Mouse (Mus musculus) hindbrain, embryonic 13.5 days (tissue): Measurements from ENCODE around the gene Sae1. TPM values are rescaled to one million over a fixed set of nuclear protein-coding genes. Genes with fewer than 3 reads are reported as not detected.
"Not testable (repeated sequence)": the region's sequence is repeated elsewhere in the genome, so short reads cannot be mapped to it uniquely, and the experiment has no call there.

ENCODE experiments used
- ATAC-seq: fragments of 200-750 bp; cut with Nextera tagmentation; 2 replicates; pipeline ENCODE4 v1.8.0; 2017; ENCODE audit warnings: moderate TSS enrichment; ENCODE audit not compliant: low FRiP score
- H3K27ac ChIP-seq: fragments of 300-500 bp; sonication (generic); 2 replicates; pipeline ENCODE4 v1.5.1; 2015; ENCODE audit warnings: inconsistent platforms, mild to moderate bottlenecking, moderate library complexity
- H3K27me3 ChIP-seq: fragments of 300-500 bp; sonication (generic); 2 replicates; pipeline ENCODE4 v1.6.1; 2015; ENCODE audit warnings: mild to moderate bottlenecking, inconsistent platforms
- H3K36me3 ChIP-seq: fragments of 300-500 bp; sonication (generic); 2 replicates; pipeline ENCODE4 v1.6.1; 2015; ENCODE audit warnings: mild to moderate bottlenecking, inconsistent platforms
- H3K4me1 ChIP-seq: fragments of 300-500 bp; sonication (generic); replicated peaks from 2 replicates; pipeline ENCODE4 v1.6.1; 2015; ENCODE audit warnings: inconsistent platforms
- H3K4me2 ChIP-seq: fragments of 300-500 bp; sonication (generic); 2 replicates; pipeline ENCODE4 v1.6.1; 2015; ENCODE audit warnings: inconsistent platforms, mild to moderate bottlenecking, moderate library complexity
- H3K4me3 ChIP-seq: fragments of 300-500 bp; sonication (generic); 2 replicates; pipeline ENCODE4 v1.5.1; 2015; ENCODE audit warnings: mild to moderate bottlenecking, inconsistent platforms
- H3K9ac ChIP-seq: fragments of 300-500 bp; sonication (generic); 2 replicates; pipeline ENCODE4 v1.6.1; 2015; ENCODE audit warnings: mild to moderate bottlenecking, inconsistent platforms
- H3K9me3 ChIP-seq: fragments of 300-500 bp; sonication (generic); 2 replicates; pipeline ENCODE4 v1.6.1; 2016; ENCODE audit warnings: inconsistent platforms
- WGBS: fragments of 180-500 bp; shearing (Covaris S2); methylation state at CpG from one replicate; pipeline ENCODE4 v1.1.7; 2015; 5-methylcytosine and 5-hydroxymethylcytosine counted together
- polyA plus RNA-seq: library from polyadenylated mRNA; unstranded; fragments of >200 nt; fragmentation: Nextera tagmentation; extraction: Ambion mirVana; gene quantifications from 2 replicates; pipeline ENCODE4 v1.2.1, GENCODE M21; 2015

Gene Sae1
- polyA plus RNA-seq, 1 experiment from 2014 or later: 260 TPM

- peak overlapping the region; percentile 92 for H3K9ac ChIP-seq
- peak overlapping the region; percentile 97 for H3K27ac ChIP-seq
- H3K4me3 ChIP-seq: peak overlapping the region; percentile 68
- under 1% methylated on average over 40 of the region's 49 CpGs for WGBS
- peaks cover 59% of the 10 kb centered on the region for H3K4me1 ChIP-seq
- no peak for ATAC-seq
- H3K4me2 ChIP-seq: peak overlapping the region; percentile 96
- peaks cover 9% of the 10 kb centered on the region; the same call in 1 of the 2 replicates for H3K36me3 ChIP-seq
- no peaks in the 10 kb centered on the region for H3K9me3 ChIP-seq
- H3K27me3 ChIP-seq: no peaks in the 10 kb centered on the region
Observed at GRCm38 (mm10) chr7:16312011-16312671, 75.5 kb downstream of the Sae1 start.

- Histone ChIP-seq H3K9ac (peak overlapping the region; percentile 92), H3K4me2 (peak overlapping the region; percentile 96), H3K27me3 (no peaks in the 10 kb centered on the region), H3K27ac (peak overlapping the region; percentile 97), H3K4me1 (peaks cover 59% of the 10 kb centered on the region), H3K4me3 (peak overlapping the region; percentile 68), H3K36me3 (0 out of 2 replicates have a peak, but pooled peaks cover 3% of the 10 kb centered on the region), H3K9me3 (no peaks in the 10 kb centered on the region)
- ATAC-seq: no peak
- whole genome bisulfite sequencing: under 1% methylated on average over 14 of the region's 14 CpGs
Observed at GRCm38 (mm10) chr7:16311453-16312004, 76.1 kb downstream of the Sae1 start.

- ATAC-seq: peak; percentile 8; the same call in 1 of the 2 replicates
- Histone ChIP-seq H3K4me3 (peak overlapping the region; percentile 68), H3K9me3 (no peaks in the 10 kb centered on the region), H3K27ac (peak overlapping the region; percentile 97), H3K9ac (peak overlapping the region; percentile 92), H3K4me1 (peaks cover 59% of the 10 kb centered on the region), H3K27me3 (no peaks in the 10 kb centered on the region), H3K36me3 (no peaks in the 10 kb centered on the region), H3K4me2 (peak overlapping the region; percentile 96)
- WGBS: under 1% methylated on average over 31 of the region's 31 CpGs
Observed at GRCm38 (mm10) chr7:16310521-16311452, 76.8 kb downstream of the Sae1 start.

- no peaks in the 10 kb centered on the region for H3K9me3 ChIP-seq
- peak overlapping the region; percentile 92 for H3K9ac ChIP-seq
- peak overlapping the region; percentile 96 for H3K4me2 ChIP-seq
- no peaks in the 10 kb centered on the region for H3K36me3 ChIP-seq
- ATAC-seq: peak; percentile 11
- H3K4me3 ChIP-seq: peak overlapping the region; percentile 68
- H3K4me1 ChIP-seq: peaks cover 59% of the 10 kb centered on the region
- peak overlapping the region; percentile 97 for H3K27ac ChIP-seq
- WGBS: 1% methylated on average over 28 of the region's 56 CpGs
- H3K27me3 ChIP-seq: no peaks in the 10 kb centered on the region
Observed at GRCm38 (mm10) chr7:16310020-16310520, 77.5 kb downstream of the Sae1 start.

- Histone ChIP-seq H3K4me1 (peaks cover 57% of the 10 kb centered on the region), H3K36me3 (no peaks in the 10 kb centered on the region), H3K27ac (peak overlapping the region; percentile 97), H3K9me3 (no peaks in the 10 kb centered on the region), H3K27me3 (no peaks in the 10 kb centered on the region), H3K4me3 (peak overlapping the region; percentile 68), H3K9ac (peak overlapping the region; percentile 92), H3K4me2 (peak overlapping the region; percentile 96)
- ATAC-seq: peak; percentile 26
- under 1% methylated on average over 56 of the region's 61 CpGs for WGBS
Observed at GRCm38 (mm10) chr7:16309318-16310019, 78.1 kb downstream of the Sae1 start.

GRCm38 (mm10) chr7:16308555-16309317, 78.9 kb downstream of the Sae1 start:
- Histone ChIP-seq H3K4me2 (peak overlapping the region; percentile 96), H3K9ac (peak overlapping the region; percentile 92), H3K4me3 (peak overlapping the region; percentile 68), H3K4me1 (peaks cover 53% of the 10 kb centered on the region), H3K9me3 (no peaks in the 10 kb centered on the region), H3K27ac (peak overlapping the region; percentile 97; the same call in 1 of the 2 replicates), H3K36me3 (no peaks in the 10 kb centered on the region), H3K27me3 (no peaks in the 10 kb centered on the region)
- ATAC-seq: no peak
- 44% methylated on average over 16 of the region's 16 CpGs for WGBS

GRCm38 (mm10) chr7:16308093-16308492, 79.5 kb downstream of the Sae1 start, which contains the start of gene Bbc3:
Gene Bbc3, plus strand, starts transcription at chr7:16308393.
- ATAC-seq, H3K36me3 ChIP-seq, H3K27me3 ChIP-seq, H3K9me3 ChIP-seq: not testable (repeated sequence)
- H3K27ac ChIP-seq: peak within 1 kb of the TSS; percentile 97
- peaks cover 47% of the 10 kb centered on the region for H3K4me1 ChIP-seq
- peak within 1 kb of the TSS; percentile 96 for H3K4me2 ChIP-seq
- H3K4me3 ChIP-seq: peak within 1 kb of the TSS; percentile 68
- WGBS: 71% methylated on average over 1 of the region's 1 CpGs
- peak within 1 kb of the TSS; percentile 92 for H3K9ac ChIP-seq

GRCm38 (mm10) chr7:16307141-16307540, 80.5 kb downstream of the Sae1 start:
- peaks cover 38% of the 10 kb centered on the region for H3K4me1 ChIP-seq
- not testable (repeated sequence) for ATAC-seq, H3K9me3 ChIP-seq, H3K27me3 ChIP-seq, H3K27ac ChIP-seq, H3K4me2 ChIP-seq, H3K4me3 ChIP-seq, H3K36me3 ChIP-seq, H3K9ac ChIP-seq
- WGBS: 80% methylated on average over 6 of the region's 6 CpGs

GRCm38 (mm10) chr7:16299419-16300035, 88.1 kb downstream of the Sae1 start:
- Histone ChIP-seq H3K27ac (peak overlapping the region; percentile 82), H3K36me3 (no peaks in the 10 kb centered on the region), H3K4me3 (peak overlapping the region; percentile 50), H3K27me3 (no peaks in the 10 kb centered on the region), H3K4me1 (peaks cover 40% of the 10 kb centered on the region), H3K9me3 (no peaks in the 10 kb centered on the region), H3K9ac (peak overlapping the region; percentile 68), H3K4me2 (peak overlapping the region; percentile 85)
- ATAC-seq: peak; percentile 91
- WGBS: under 1% methylated on average over 51 of the region's 52 CpGs

- Histone ChIP-seq H3K4me3 (peak overlapping the region; percentile 50), H3K4me1 (peaks cover 40% of the 10 kb centered on the region), H3K4me2 (peak overlapping the region; percentile 85), H3K27ac (peak overlapping the region; percentile 82), H3K9me3 (no peaks in the 10 kb centered on the region), H3K9ac (peak overlapping the region; percentile 68), H3K27me3 (no peaks in the 10 kb centered on the region), H3K36me3 (no peaks in the 10 kb centered on the region)
- ATAC-seq: no peak
- 71% methylated on average over 5 of the region's 5 CpGs for WGBS
Observed at GRCm38 (mm10) chr7:16298927-16299326, 88.7 kb downstream of the Sae1 start.
